Comparison of ENCODE assay signal across 19 mouse cellular contexts in the genomic region with DNA sequence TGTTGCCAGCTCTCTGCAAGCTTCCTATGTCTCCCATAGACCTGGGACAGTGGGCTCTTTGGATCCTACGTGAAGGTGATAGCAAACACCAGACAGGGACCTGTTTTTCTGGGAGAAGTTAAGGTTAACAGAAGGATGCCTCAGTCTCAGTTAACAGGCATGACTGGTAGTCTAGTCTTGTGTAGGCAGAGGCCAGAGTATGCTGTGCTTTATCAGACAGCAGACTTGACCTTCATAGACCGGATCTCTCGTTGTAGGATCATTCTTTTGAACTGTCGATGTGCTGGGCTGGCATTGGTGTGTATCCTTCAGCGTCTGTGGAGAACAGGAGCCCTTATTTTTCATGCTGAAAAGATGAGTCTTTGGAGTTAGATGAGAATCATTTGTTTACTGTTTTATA. TPM values are rescaled to one million over a fixed set of nuclear protein-coding genes. Genes with fewer than 3 reads are reported as not detected.
DNase-seq lines count a peak whose midpoint lies in the region; ATAC-seq and TF ChIP-seq lines count a peak whose summit lies in the region.
"Had no signal": no experiment of that assay in that cellular context is flagged by ENCODE, and none has a peak within 500 bp of the region (broad histone marks: within the 10 kb centered on the region; RNA-seq: fewer than 3 reads in every experiment).

No protein-coding gene starts in this region.

- H3K27ac ChIP-seq in gastrocnemius, adult 2 months, result peak overlapping the region; percentile 44; the same call in 1 of the 2 replicates
- H3K27ac ChIP-seq in heart, embryonic 13.5 days (replicated peaks), result peak overlapping the region; percentile 8; the same call in 1 of the 2 replicates
- no peak overlapping the region for H3K27ac ChIP-seq in intestine, embryonic 14.5 days (ENCODE audit: low read depth)
- H3K27ac ChIP-seq in intestine, postnatal 0 days (ENCODE audit: low read depth, low read length), result no peak overlapping the region
- H3K27ac ChIP-seq: embryonic facial prominence, embryonic 15.5 days; forebrain, embryonic 10.5 days; hindbrain, embryonic 10.5 days; hindbrain, embryonic 14.5 days had no signal

- no peak overlapping the region for H3K4me3 ChIP-seq in gastrocnemius, adult 2 months
- no peak overlapping the region for H3K4me3 ChIP-seq in heart, embryonic 13.5 days
- H3K4me3 ChIP-seq in intestine, embryonic 14.5 days (ENCODE audit: low read depth, low read length), result no peak overlapping the region
- H3K4me3 ChIP-seq in intestine, postnatal 0 days (ENCODE audit: low read depth, low read length), result no peak overlapping the region
- H3K4me3 ChIP-seq: embryonic facial prominence, embryonic 15.5 days; erythroblast, embryonic 14.5 days; forebrain, embryonic 10.5 days; hindbrain, embryonic 10.5 days had no signal

- H3K36me3 ChIP-seq in heart, embryonic 13.5 days, result peaks cover 17% of the 10 kb centered on the region
- H3K36me3 ChIP-seq in intestine, embryonic 14.5 days (ENCODE audit: control insufficient read depth, insufficient read depth, low read length), result no peaks in the 10 kb centered on the region
- no peaks in the 10 kb centered on the region for H3K36me3 ChIP-seq in intestine, postnatal 0 days (ENCODE audit: control insufficient read depth, insufficient read depth)

- WGBS in heart, embryonic 13.5 days, result 44% methylated on average over 5 of the region's 5 CpGs
- 70% methylated on average over 5 of the region's 5 CpGs for WGBS in intestine, embryonic 14.5 days
- 65% methylated on average over 5 of the region's 5 CpGs for WGBS in intestine, postnatal 0 days

- H3K4me1 ChIP-seq in heart, embryonic 13.5 days, result peaks cover 49% of the 10 kb centered on the region
- peaks cover 4% of the 10 kb centered on the region; the same call in 1 of the 2 replicates for H3K4me1 ChIP-seq in intestine, embryonic 14.5 days (replicated peaks; ENCODE audit: control insufficient read depth, insufficient read depth, low read length)
- H3K4me1 ChIP-seq in intestine, postnatal 0 days (replicated peaks; ENCODE audit: control insufficient read depth, insufficient read depth, low read length), result peaks cover 8% of the 10 kb centered on the region; the same call in 1 of the 2 replicates

- DNase-seq in gastrocnemius, adult 2 months, result no peak
- DNase-seq in gastrocnemius, postnatal 4 days (ENCODE audit: low spot score in 2 of 2), result no peak
- DNase-seq in heart, adult 18-20 months, result no peak
- peak; percentile 38 for DNase-seq in intestine, embryonic 14.5 days (ENCODE audit: low spot score)
- DNase-seq: cerebellum, adult 11 months; cerebellum, adult 8-10 months; cerebellum, postnatal 14 days; embryo, embryonic 11 days; gastrocnemius, postnatal 36 days; kidney, adult 8-10 months had no signal

- H3K4me2 ChIP-seq in heart, embryonic 13.5 days, result no peak overlapping the region
- H3K4me2 ChIP-seq in intestine, embryonic 14.5 days (ENCODE audit: low read length), result no peak overlapping the region
- H3K4me2 ChIP-seq in intestine, postnatal 0 days (replicated peaks; ENCODE audit: low read depth), result no peak overlapping the region
- H3K4me2 ChIP-seq: embryonic facial prominence, embryonic 15.5 days; hindbrain, embryonic 14.5 days had no signal

- no peaks in the 10 kb centered on the region for H3K27me3 ChIP-seq in heart, embryonic 13.5 days (replicated peaks)
- no peaks in the 10 kb centered on the region for H3K27me3 ChIP-seq in intestine, embryonic 14.5 days (replicated peaks; ENCODE audit: control insufficient read depth, insufficient read depth, low read length)
- H3K27me3 ChIP-seq in intestine, postnatal 0 days (replicated peaks; ENCODE audit: control insufficient read depth, insufficient read depth, low read length), result no peaks in the 10 kb centered on the region
- H3K27me3 ChIP-seq: embryonic facial prominence, embryonic 15.5 days had no signal

- no peaks in the 10 kb centered on the region for H3K9me3 ChIP-seq in heart, embryonic 13.5 days
- H3K9me3 ChIP-seq in intestine, embryonic 14.5 days (ENCODE audit: control insufficient read depth, low read length), result no peaks in the 10 kb centered on the region
- H3K9me3 ChIP-seq in intestine, postnatal 0 days (ENCODE audit: control insufficient read depth), result no peaks in the 10 kb centered on the region
- H3K9me3 ChIP-seq: embryonic facial prominence, embryonic 15.5 days; forebrain, embryonic 10.5 days; hindbrain, embryonic 10.5 days had no signal

- TF ChIP-seq CTCF in gastrocnemius, adult 2 months (IDR thresholded peaks at IDR 0.05), result no peak
- no peak for TF ChIP-seq CTCF in intestine, postnatal 0 days (IDR thresholded peaks at IDR 0.05; ENCODE audit: low read depth)

- intact Hi-C loops in gastrocnemius, adult 2 months (cut with DNase I), result no loop called here

- ATAC-seq in heart, embryonic 13.5 days (ENCODE audit: extremely low read depth, insufficient number of reproducible peaks, low FRiP score, low TSS enrichment), result no peak
- no peak for ATAC-seq in intestine, embryonic 14.5 days (replicated peaks; ENCODE audit: low FRiP score, low TSS enrichment, low read depth)
- no peak for ATAC-seq in intestine, postnatal 0 days
- ATAC-seq: forebrain, embryonic 14.5 days; intestine, embryonic 16.5 days had no signal

- no peak overlapping the region for H3K9ac ChIP-seq in heart, embryonic 13.5 days
- no peak overlapping the region for H3K9ac ChIP-seq in intestine, embryonic 14.5 days (ENCODE audit: low read length)
- H3K9ac ChIP-seq in intestine, postnatal 0 days (ENCODE audit: low read depth, low read length), result no peak overlapping the region
- H3K9ac ChIP-seq: embryonic facial prominence, embryonic 15.5 days; hindbrain, embryonic 14.5 days had no signal

RNA-seq across cellular contexts. Expression of a gene that starts 54.5 kb away (rescaled TPM):
- 100 to 1,000 TPM; 193 to 204 TPM for total RNA-seq in gastrocnemius, adult 2 months (2021)
- total RNA-seq in gastrocnemius, postnatal 4 days (2021), result 100 to 1,000 TPM; 122 to 139 TPM
- 52.5 and 55.7 TPM in 2 replicates for polyA plus RNA-seq in heart, embryonic 13.5 days (2015; fragmentation: Nextera tagmentation; extraction: Ambion mirVana)
- 100 to 1,000 TPM; 120 to 131 TPM for total RNA-seq in heart, adult 18-20 months (2021)
- 40.9 and 42.6 TPM in 2 replicates for polyA plus RNA-seq in intestine, embryonic 14.5 days (2014; fragmentation: Nextera tagmentation; extraction: Ambion mirVana)
- polyA plus RNA-seq in intestine, postnatal 0 days (2015; fragmentation: Nextera tagmentation; extraction: Ambion mirVana), result 38.0 and 40.5 TPM in 2 replicates

Comparison
In these comparisons a context has a peak if more than half of its experiments do, and no peak if none do; other contexts are left out.
1. H3K27ac ChIP-seq: peak in gastrocnemius, adult 2 months (single experiment) and heart, embryonic 13.5 days (single experiment); none in intestine, embryonic 14.5 days (single experiment) and intestine, postnatal 0 days (single experiment).